Mouse (Mus musculus): ENCODE data around the gene Gnmt. TPM values are rescaled to one million over a fixed set of nuclear protein-coding genes. Genes with fewer than 3 reads are reported as not detected.
A peak's percentile ranks its signal among the peaks of the same experiment; 100 is the strongest.

Gnmt gene
- polyA plus RNA-seq, 1 experiment from 2014 or later, result 0.21 TPM

- in situ Hi-C loops (cut with MboI; ENCODE audit: low pct_unique_long_range_greater_than_20kb), result no loop called here
- DNase-seq (ENCODE audit: low read depth, low spot score) (no peak), ATAC-seq (peak; percentile 31)
- POLR2A ChIA-PET, result interaction anchor here (1.8 kb wide), 1 partner anchor 10 kb away, joined by 6 read pairs; no protein-coding TSS in a partner anchor
- no peaks in the 10 kb centered on the region for H3K27me3 ChIP-seq
- TF ChIP-seq CTCF (IDR thresholded peaks at IDR 0.05), result no peak
- CTCF ChIA-PET, result interaction anchor here (1.0 to 1.2 kb wide), 2 partner anchors 10 to 26 kb away, joined by 3 read pairs; no protein-coding TSS in a partner anchor
Measured at GRCm38 (mm10) chr17:46691390-46691789, 37.6 kb downstream of the Gnmt start.

GRCm38 (mm10) chr17:46690665-46691064 lies 38.3 kb downstream of the Gnmt start:
- in situ Hi-C loops (cut with MboI; ENCODE audit: low pct_unique_long_range_greater_than_20kb), result no loop called here
- TF ChIP-seq CTCF (IDR thresholded peaks at IDR 0.05), result no peak
- ChIA-PET POLR2A (interaction anchor here (1.3 to 1.8 kb wide), 2 partner anchors 9 to 10 kb away, joined by 3 to 6 read pairs; no protein-coding TSS in a partner anchor), CTCF (no interaction called here)
- DNase-seq (ENCODE audit: low read depth, low spot score) (no peak), ATAC-seq (no peak)
- no peaks in the 10 kb centered on the region for H3K27me3 ChIP-seq

GRCm38 (mm10) chr17:46685913-46686312 lies 43.1 kb downstream of the Gnmt start:
- CTCF ChIA-PET, result no interaction called here
- ATAC-seq (no peak), DNase-seq (ENCODE audit: low read depth, low spot score) (no peak)
- TF ChIP-seq CTCF (IDR thresholded peaks at IDR 0.05), result no peak
- no peaks in the 10 kb centered on the region for H3K27me3 ChIP-seq
- in situ Hi-C loops (cut with MboI; ENCODE audit: low pct_unique_long_range_greater_than_20kb), result no loop called here
- POLR2A ChIA-PET, result no interaction called here

GRCm38 (mm10) chr17:46682654-46683389 lies 46.1 kb downstream of the Gnmt start:
- H3K27me3 ChIP-seq, result no peaks in the 10 kb centered on the region
- CTCF ChIA-PET, result no interaction called here
- POLR2A ChIA-PET, result interaction anchor here (0.7 kb wide), 1 partner anchor 48 kb away, joined by 4 read pairs; no protein-coding TSS in a partner anchor
- in situ Hi-C loops (cut with MboI; ENCODE audit: low pct_unique_long_range_greater_than_20kb), result no loop called here
- DNase-seq (ENCODE audit: low read depth, low spot score) (no peak), ATAC-seq (no peak)
- TF ChIP-seq CTCF (IDR thresholded peaks at IDR 0.05), result no peak

GRCm38 (mm10) chr17:46681466-46682118 lies 47.4 kb downstream of the Gnmt start:
- in situ Hi-C loops (cut with MboI; ENCODE audit: low pct_unique_long_range_greater_than_20kb), result no loop called here
- CTCF ChIA-PET, result no interaction called here
- POLR2A ChIA-PET, result interaction anchor here (1.0 to 1.5 kb wide), 4 partner anchors 9 to 52 kb away, joined by 3 to 4 read pairs (median 3); partner anchors contain the start of genes Ppp2r5d and Ptk7
- H3K27me3 ChIP-seq, result no peaks in the 10 kb centered on the region
- ATAC-seq (no peak), DNase-seq (ENCODE audit: low read depth, low spot score) (no peak)
- TF ChIP-seq CTCF (IDR thresholded peaks at IDR 0.05), result no peak

GRCm38 (mm10) chr17:46680760-46681373 lies 48.1 kb downstream of the Gnmt start, which contains the start of gene Klhdc3:
Gene Klhdc3 (minus strand): TSS chr17:46680914.
- ChIA-PET CTCF (interaction anchor here (2.0 kb wide), 1 partner anchor 43 kb away, joined by 4 read pairs; no protein-coding TSS in a partner anchor), POLR2A (interaction anchor here (1.0 to 1.7 kb wide), 7 partner anchors 9 to 93 kb away, joined by 3 to 11 read pairs (median 3); partner anchors contain the start of genes Cul7, Ppp2r5d and Ptk7)
- peak; percentile 91 for DNase-seq (ENCODE audit: low read depth, low spot score)
- no peak for TF ChIP-seq CTCF (IDR thresholded peaks at IDR 0.05)
- H3K27me3 ChIP-seq, result no peaks in the 10 kb centered on the region
- peak; percentile 91 for ATAC-seq
- in situ Hi-C loops (cut with MboI; ENCODE audit: low pct_unique_long_range_greater_than_20kb), result no loop called here

GRCm38 (mm10) chr17:46679843-46680759 lies 48.9 kb downstream of the Gnmt start:
- CTCF ChIA-PET, result interaction anchor here (1.3 to 2.0 kb wide), 3 partner anchors 14 to 44 kb away, joined by 4 read pairs; no protein-coding TSS in a partner anchor
- no peak for TF ChIP-seq CTCF (IDR thresholded peaks at IDR 0.05)
- ATAC-seq (no peak), DNase-seq (ENCODE audit: low read depth, low spot score) (no peak)
- in situ Hi-C loops (cut with MboI; ENCODE audit: low pct_unique_long_range_greater_than_20kb), result no loop called here
- no peaks in the 10 kb centered on the region for H3K27me3 ChIP-seq
- POLR2A ChIA-PET, result interaction anchor here (1.0 to 1.7 kb wide), 6 partner anchors 21 to 93 kb away, joined by 3 to 11 read pairs (median 3); partner anchors contain the start of genes Cul7, Ppp2r5d and Ptk7

GRCm38 (mm10) chr17:46678911-46679310 lies 50.1 kb downstream of the Gnmt start:
- H3K27me3 ChIP-seq, result no peaks in the 10 kb centered on the region
- ATAC-seq, result no peak
- TF ChIP-seq CTCF (IDR thresholded peaks at IDR 0.05), result no peak
- DNase-seq (ENCODE audit: low read depth, low spot score), result no peak
- in situ Hi-C loops (cut with MboI; ENCODE audit: low pct_unique_long_range_greater_than_20kb), result no loop called here
- ChIA-PET CTCF (interaction anchor here (1.3 to 2.0 kb wide), 4 partner anchors 16 to 45 kb away, joined by 3 to 4 read pairs (median 4); no protein-coding TSS in a partner anchor), POLR2A (interaction anchor here (1.7 kb wide), 1 partner anchor 35 kb away, joined by 11 read pairs; no protein-coding TSS in a partner anchor)

- no peaks in the 10 kb centered on the region for H3K27me3 ChIP-seq
- ChIA-PET CTCF (interaction anchor here (1.3 to 1.4 kb wide), 2 partner anchors 23 to 37 kb away, joined by 3 to 4 read pairs; no protein-coding TSS in a partner anchor), POLR2A (no interaction called here)
- in situ Hi-C loops (cut with MboI; ENCODE audit: low pct_unique_long_range_greater_than_20kb), result no loop called here
- no peak for DNase-seq (ENCODE audit: low read depth, low spot score)
- no peak for TF ChIP-seq CTCF (IDR thresholded peaks at IDR 0.05)
- no peak for ATAC-seq
Measured at GRCm38 (mm10) chr17:46678416-46678815, 50.6 kb downstream of the Gnmt start, which contains the start of gene Mea1. Gene Mea1 (plus strand): TSS chr17:46678793.

Other genes with a start within 250 kb of the Gnmt start
- gene Ttbk1, start 241.5 kb downstream of the Gnmt start, polyA plus RNA-seq (2021), result 0.21 TPM
- gene Dnph1, start 232.5 kb downstream of the Gnmt start, polyA plus RNA-seq (2021), result 16.9 TPM
- gene Cul9, start 182.8 kb downstream of the Gnmt start, polyA plus RNA-seq (2021), result 34.3 TPM
- gene Srf, start 173.0 kb downstream of the Gnmt start, polyA plus RNA-seq (2021), result 72.1 TPM
- gene Ptk7, start 99.7 kb downstream of the Gnmt start, polyA plus RNA-seq (2021), result 86.6 TPM
- gene Klc4, start 83.1 kb downstream of the Gnmt start, polyA plus RNA-seq (2021), result 42.3 TPM
- 124 TPM for gene Mrpl2, start 82.9 kb downstream of the Gnmt start, polyA plus RNA-seq (2021)
- gene Cul7, start 78.8 kb downstream of the Gnmt start, polyA plus RNA-seq (2021), result 109 TPM
- 46.4 TPM for gene Rrp36, start 54.8 kb downstream of the Gnmt start, polyA plus RNA-seq (2021)
- gene Mea1, start 50.4 kb downstream of the Gnmt start, polyA plus RNA-seq (2021), result 150 TPM
- gene Klhdc3, start 48.3 kb downstream of the Gnmt start, polyA plus RNA-seq (2021), result 61.4 TPM
- gene Ppp2r5d, start 24.1 kb downstream of the Gnmt start, polyA plus RNA-seq (2021), result 87.8 TPM
- 39.9 TPM for gene Pex6, start 17.7 kb downstream of the Gnmt start, polyA plus RNA-seq (2021)
- 110 TPM for gene Cnpy3, start 23.0 kb upstream of the Gnmt start, polyA plus RNA-seq (2021)
- 0.12 TPM for gene Ptcra, start 34.5 kb upstream of the Gnmt start, polyA plus RNA-seq (2021)
- 24.4 TPM for gene 2310039H08Rik, start 43.5 kb upstream of the Gnmt start, polyA plus RNA-seq (2021)
- gene Rpl7l1, start 53.5 kb upstream of the Gnmt start, polyA plus RNA-seq (2021), result 119 TPM
- 16.4 TPM for gene Bicral, start 129.3 kb upstream of the Gnmt start, polyA plus RNA-seq (2021)
- gene Tbcc, start 161.5 kb upstream of the Gnmt start, polyA plus RNA-seq (2021), result 36.4 TPM
- not detected for gene Prph2, start 181.3 kb upstream of the Gnmt start, polyA plus RNA-seq (2021)